ENCODE assay signal across 12 mouse cellular contexts in the genomic region with DNA sequence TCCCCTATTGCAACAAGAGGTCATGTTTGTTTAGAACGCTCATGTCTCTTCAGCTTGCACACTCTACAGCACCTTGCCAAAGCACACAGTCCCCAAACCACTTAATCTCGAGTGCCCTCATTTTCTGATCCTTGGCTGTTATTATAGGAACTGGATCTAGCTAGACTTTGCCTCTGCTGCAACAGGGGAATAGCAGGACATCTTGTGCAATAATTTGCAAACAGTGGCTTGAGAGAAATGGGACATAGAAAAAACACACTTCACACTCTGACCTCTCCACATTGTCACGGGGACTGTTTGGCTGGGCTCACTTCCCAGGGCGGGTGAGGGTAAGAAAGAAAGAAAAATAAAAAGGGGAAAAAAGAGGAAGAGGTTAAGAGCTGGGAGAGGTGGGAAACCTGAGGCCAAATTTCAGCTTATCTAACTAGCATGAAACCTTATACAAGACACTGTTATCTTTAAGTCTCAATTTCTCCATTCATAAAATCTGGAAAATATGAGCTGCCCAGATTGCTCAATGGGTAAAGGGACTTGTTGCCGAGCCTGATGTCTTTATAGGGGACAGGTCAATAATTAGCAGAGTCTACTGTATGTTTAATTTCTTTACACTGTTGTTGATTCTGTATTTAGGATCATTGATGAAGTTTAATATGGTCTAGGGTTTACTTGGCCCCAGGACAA.
DNase-seq lines count a peak whose midpoint lies in the region; ATAC-seq lines count a peak whose summit lies in the region.
"Had no signal": no experiment of that assay in that cellular context is flagged by ENCODE, and none has a peak within 500 bp of the region (broad histone marks: within the 10 kb centered on the region; RNA-seq: fewer than 3 reads in every experiment).

No protein-coding gene starts in this region.

- DNase-seq in adrenal gland, adult 8-10 months, result peak; percentile 16
- DNase-seq in adrenal gland, postnatal 4 days (ENCODE audit: low spot score in 2 of 2), result no peak
- peak; percentile 47 for DNase-seq in adrenal gland, postnatal 14 days
- DNase-seq in lung, postnatal 10 days, result peak; percentile 80
- DNase-seq in Muller cell, postnatal 12 days (ENCODE audit: inconsistent ontology term), result no peak
- no peak for DNase-seq in cerebellum, adult 11 months
- DNase-seq: B cell, adult 2 months had no signal

- 22% methylated on average over 5 of the region's 5 CpGs for WGBS in kidney, embryonic 15.5 days

- no peak overlapping the region for H3K4me2 ChIP-seq in kidney, embryonic 15.5 days
- H3K4me2 ChIP-seq: limb, embryonic 12.5 days; neural tube, embryonic 12.5 days had no signal

- ATAC-seq in kidney, embryonic 15.5 days (replicated peaks; ENCODE audit: low FRiP score), result no peak; the same call in 1 of the 2 replicates
- no peak for ATAC-seq in megakaryocyte-erythroid progenitor cell, adult 5-6 weeks (replicated peaks; ENCODE audit: low FRiP score, low TSS enrichment, poor library complexity, severe bottlenecking)
- ATAC-seq: inflammation-experienced regulatory T-cells, adult 6 months had no signal

- H3K4me3 ChIP-seq in kidney, embryonic 15.5 days (replicated peaks), result no peak overlapping the region
- H3K4me3 ChIP-seq: limb, embryonic 12.5 days; neural tube, embryonic 12.5 days had no signal

- H3K4me1 ChIP-seq in kidney, embryonic 15.5 days, result peaks cover 39% of the 10 kb centered on the region
- H3K4me1 ChIP-seq: neural tube, embryonic 12.5 days had no signal

- H3K27ac ChIP-seq in kidney, embryonic 15.5 days, result peak overlapping the region; percentile 39
- H3K27ac ChIP-seq: limb, embryonic 12.5 days; neural tube, embryonic 12.5 days had no signal

- no peak overlapping the region for H3K9ac ChIP-seq in kidney, embryonic 15.5 days
- H3K9ac ChIP-seq: limb, embryonic 12.5 days; neural tube, embryonic 12.5 days had no signal

- no peaks in the 10 kb centered on the region for H3K27me3 ChIP-seq in kidney, embryonic 15.5 days
- H3K27me3 ChIP-seq: limb, embryonic 12.5 days; neural tube, embryonic 12.5 days had no signal

- peaks cover 6% of the 10 kb centered on the region; the same call in 1 of the 2 replicates for H3K9me3 ChIP-seq in kidney, embryonic 15.5 days (replicated peaks)
- H3K9me3 ChIP-seq: neural tube, embryonic 12.5 days had no signal

- no peaks in the 10 kb centered on the region for H3K36me3 ChIP-seq in kidney, embryonic 15.5 days
- H3K36me3 ChIP-seq: limb, embryonic 12.5 days; neural tube, embryonic 12.5 days had no signal

Comparison
In these comparisons a context has a peak if more than half of its experiments do, and no peak if none do; other contexts are left out.
1. DNase-seq: peak in adrenal gland, adult 8-10 months (single experiment), adrenal gland, postnatal 14 days (single experiment) and lung, postnatal 10 days (single experiment); none in adrenal gland, postnatal 4 days (0 of 2), Muller cell, postnatal 12 days (single experiment) and cerebellum, adult 11 months (single experiment).